Mouse (Mus musculus) E14TG2a.4 (cell line): Measurements from ENCODE around the gene Sema5b.

ENCODE experiments used
- CTCF ChIP-seq: conservative IDR thresholded peaks from 2 replicates; pipeline ENCODE4 v1.5.1; 2014; ENCODE audit warnings: low read length
- NANOG ChIP-seq: IDR thresholded peaks from 2 replicates; pipeline ENCODE4 v1.6.1; 2014; ENCODE audit warnings: borderline replicate concordance, low read length, mixed read lengths
- POU5F1 ChIP-seq: IDR thresholded peaks from 2 replicates; pipeline ENCODE4 v1.6.1; 2014; ENCODE audit warnings: low read length, borderline replicate concordance

GRCm38 (mm10) chr16:35547966-35548365 is 7.0 kb downstream of the Sema5b start:
- TF ChIP-seq CTCF, result no peak
- TF ChIP-seq POU5F1, result no peak
- TF ChIP-seq NANOG, result no peak
